Mouse (Mus musculus) kidney, embryonic 15.5 days (tissue): Measurements from ENCODE around the gene Fbxo36. TPM values are rescaled to one million over a fixed set of nuclear protein-coding genes. Genes with fewer than 3 reads are reported as not detected.

Experiments used
- ATAC-seq: fragments of 200-750 bp; cut with Nextera tagmentation; replicated peaks from 2 replicates; pipeline ENCODE4 v1.8.0; 2017; ENCODE audit warnings: moderate TSS enrichment; ENCODE audit not compliant: low FRiP score
- H3K27ac ChIP-seq: fragments of 300-500 bp; sonication (generic); 2 replicates; pipeline ENCODE4 v1.5.1; 2015; ENCODE audit warnings: mild to moderate bottlenecking, inconsistent platforms
- H3K27me3 ChIP-seq: fragments of 300-500 bp; sonication (generic); 2 replicates; pipeline ENCODE4 v1.6.1; 2015; ENCODE audit warnings: inconsistent platforms
- H3K36me3 ChIP-seq: fragments of 300-500 bp; sonication (generic); 2 replicates; pipeline ENCODE4 v1.6.1; 2015; ENCODE audit warnings: inconsistent platforms
- H3K4me1 ChIP-seq: fragments of 300-500 bp; sonication (generic); 2 replicates; pipeline ENCODE4 v1.6.1; 2015; ENCODE audit warnings: inconsistent platforms
- H3K4me2 ChIP-seq: fragments of 300-500 bp; sonication (generic); 2 replicates; pipeline ENCODE4 v1.6.1; 2015; ENCODE audit warnings: moderate library complexity, mild to moderate bottlenecking, inconsistent platforms
- H3K4me3 ChIP-seq: fragments of 300-500 bp; sonication (generic); replicated peaks from 2 replicates; pipeline ENCODE4 v1.5.1; 2015; ENCODE audit warnings: mild to moderate bottlenecking, inconsistent platforms
- H3K9ac ChIP-seq: fragments of 300-500 bp; sonication (generic); 2 replicates; pipeline ENCODE4 v1.6.1; 2015; ENCODE audit warnings: mild to moderate bottlenecking, inconsistent platforms
- H3K9me3 ChIP-seq: fragments of 300-500 bp; sonication (generic); replicated peaks from 2 replicates; pipeline ENCODE4 v1.6.1; 2016; ENCODE audit warnings: inconsistent platforms
- WGBS: fragments of 180-500 bp; shearing (Covaris S2); methylation state at CpG from one replicate; pipeline ENCODE4 v1.1.7; 2015; ENCODE audit warnings: mixed read lengths; 5-methylcytosine and 5-hydroxymethylcytosine counted together
- polyA plus RNA-seq: library from polyadenylated mRNA; unstranded; fragments of >200 nt; fragmentation: Nextera tagmentation; extraction: Ambion mirVana; gene quantifications from 2 replicates; pipeline ENCODE4 v1.2.1, GENCODE M21; 2015

Fbxo36 gene
- polyA plus RNA-seq, 1 experiment from 2014 or later: 11.1 TPM

GRCm38 (mm10) chr1:84879571-84880120 lies 40.0 kb downstream of the Fbxo36 start:
- no peaks in the 10 kb centered on the region for H3K4me1 ChIP-seq
- no peaks in the 10 kb centered on the region for H3K27me3 ChIP-seq
- ATAC-seq: no peak
- H3K9ac ChIP-seq: no peak overlapping the region
- 96% methylated on average over 8 of the region's 8 CpGs for whole genome bisulfite sequencing
- H3K4me2 ChIP-seq: no peak overlapping the region
- H3K9me3 ChIP-seq: no peaks in the 10 kb centered on the region
- no peak overlapping the region for H3K4me3 ChIP-seq
- no peaks in the 10 kb centered on the region for H3K36me3 ChIP-seq
- H3K27ac ChIP-seq: no peak overlapping the region

DNA sequence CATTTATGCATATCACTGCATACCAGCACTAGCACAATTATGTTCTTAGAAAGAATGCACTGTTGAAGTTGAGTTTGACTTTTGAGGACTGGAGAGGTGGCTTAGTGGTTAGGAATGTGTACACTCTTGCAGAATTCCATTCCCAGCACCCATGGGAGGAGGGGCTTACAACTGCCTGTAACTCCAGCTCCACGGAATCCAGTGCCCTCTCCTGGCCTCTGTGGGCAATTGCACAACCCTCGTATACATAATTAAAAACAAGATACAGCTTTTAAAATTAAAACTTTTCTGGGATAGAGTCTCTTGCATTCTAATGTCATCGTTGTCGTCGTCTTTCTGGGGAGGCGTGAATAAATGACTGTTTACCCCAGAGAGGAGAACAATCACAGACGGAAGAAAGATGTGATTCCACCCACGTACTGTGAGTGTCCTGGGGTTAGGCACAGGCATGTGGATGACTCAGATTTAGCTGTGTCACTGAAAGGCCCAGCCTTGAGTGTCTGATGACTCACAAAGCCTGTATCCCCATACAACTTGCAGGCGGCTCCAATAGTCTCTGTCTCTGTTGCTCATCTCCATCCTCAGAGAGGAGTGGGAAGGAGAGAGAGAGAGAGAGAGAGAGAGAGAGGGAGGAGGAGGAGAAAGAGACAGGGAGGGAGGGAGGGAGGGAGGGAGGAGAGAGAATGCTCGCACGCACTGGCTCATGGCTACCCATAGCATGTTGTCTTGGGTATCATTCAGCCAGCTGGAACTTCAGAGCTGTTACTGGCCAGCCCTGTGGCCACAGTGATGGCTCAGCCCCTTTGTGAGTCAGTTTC lies 41.8 kb downstream of the Fbxo36 start:
- Histone ChIP-seq H3K9ac (no peak overlapping the region), H3K4me3 (no peak overlapping the region), H3K9me3 (no peaks in the 10 kb centered on the region), H3K4me1 (no peaks in the 10 kb centered on the region), H3K36me3 (no peaks in the 10 kb centered on the region), H3K27ac (no peak overlapping the region), H3K27me3 (no peaks in the 10 kb centered on the region), H3K4me2 (no peak overlapping the region)
- 77% methylated on average over 11 of the region's 11 CpGs for WGBS
- no peak for ATAC-seq

- H3K27me3 ChIP-seq: no peaks in the 10 kb centered on the region
- H3K4me1 ChIP-seq: no peaks in the 10 kb centered on the region
- no peak overlapping the region for H3K9ac ChIP-seq
- no peak overlapping the region for H3K4me2 ChIP-seq
- ATAC-seq: 0 out of 2 replicates have a peak, but pooled peaks have one; percentile 33
- no peaks in the 10 kb centered on the region for H3K9me3 ChIP-seq
- no peak overlapping the region for H3K4me3 ChIP-seq
- no peaks in the 10 kb centered on the region for H3K36me3 ChIP-seq
- no peak overlapping the region for H3K27ac ChIP-seq
- WGBS: 61% methylated on average over 2 of the region's 2 CpGs
Measured at GRCm38 (mm10) chr1:84882066-84882532, 42.5 kb downstream of the Fbxo36 start.

DNA sequence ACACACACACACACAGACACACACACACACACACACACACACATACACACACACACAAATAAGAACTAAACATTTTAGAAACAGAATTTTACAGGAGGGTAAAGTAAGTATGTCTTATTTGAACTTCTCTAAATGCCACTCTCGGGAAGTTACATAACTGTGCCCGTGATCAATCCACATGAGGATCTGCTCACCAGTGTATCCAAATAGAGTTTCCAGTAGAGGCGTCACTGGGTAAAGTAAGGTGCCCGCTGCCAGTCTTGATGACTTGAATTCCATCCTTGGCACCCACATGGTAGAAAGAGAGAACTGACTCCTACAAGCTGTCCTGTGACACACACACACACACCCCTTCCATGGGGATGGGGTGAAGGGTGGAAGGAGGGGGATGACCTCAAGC lies 43.3 kb downstream of the Fbxo36 start:
- Histone ChIP-seq H3K4me2 (no peak overlapping the region), H3K27me3 (no peaks in the 10 kb centered on the region), H3K36me3 (no peaks in the 10 kb centered on the region), H3K9ac (no peak overlapping the region), H3K4me3 (no peak overlapping the region), H3K4me1 (no peaks in the 10 kb centered on the region), H3K9me3 (no peaks in the 10 kb centered on the region), H3K27ac (no peak overlapping the region)
- ATAC-seq: no peak
- WGBS: 95% methylated on average over 4 of the region's 4 CpGs

DNA sequence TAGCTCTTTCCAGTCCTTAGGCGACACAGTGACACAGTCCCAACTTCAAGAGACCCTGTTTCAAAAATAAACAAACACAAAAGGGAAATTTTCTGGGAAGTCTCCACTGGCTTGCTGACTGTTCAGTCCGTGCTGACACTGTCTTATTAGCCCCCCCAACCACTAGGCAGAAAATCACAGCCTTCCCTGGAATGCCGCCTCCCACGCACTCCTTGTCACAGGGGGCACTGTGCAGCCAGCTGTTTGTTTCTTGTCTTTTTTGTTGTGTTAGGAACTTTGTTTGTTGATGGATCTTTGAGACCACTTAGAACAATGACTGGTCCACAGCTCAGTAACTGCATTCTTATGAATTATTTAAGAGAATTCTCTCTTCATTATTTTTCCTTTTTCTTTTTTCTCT lies 44.2 kb downstream of the Fbxo36 start:
- H3K9me3 ChIP-seq: no peaks in the 10 kb centered on the region
- H3K9ac ChIP-seq: no peak overlapping the region
- no peaks in the 10 kb centered on the region for H3K36me3 ChIP-seq
- no peaks in the 10 kb centered on the region for H3K27me3 ChIP-seq
- H3K4me1 ChIP-seq: no peaks in the 10 kb centered on the region
- H3K27ac ChIP-seq: no peak overlapping the region
- WGBS: 59% methylated on average over 4 of the region's 4 CpGs
- no peak for ATAC-seq
- no peak overlapping the region for H3K4me2 ChIP-seq
- H3K4me3 ChIP-seq: no peak overlapping the region

DNA sequence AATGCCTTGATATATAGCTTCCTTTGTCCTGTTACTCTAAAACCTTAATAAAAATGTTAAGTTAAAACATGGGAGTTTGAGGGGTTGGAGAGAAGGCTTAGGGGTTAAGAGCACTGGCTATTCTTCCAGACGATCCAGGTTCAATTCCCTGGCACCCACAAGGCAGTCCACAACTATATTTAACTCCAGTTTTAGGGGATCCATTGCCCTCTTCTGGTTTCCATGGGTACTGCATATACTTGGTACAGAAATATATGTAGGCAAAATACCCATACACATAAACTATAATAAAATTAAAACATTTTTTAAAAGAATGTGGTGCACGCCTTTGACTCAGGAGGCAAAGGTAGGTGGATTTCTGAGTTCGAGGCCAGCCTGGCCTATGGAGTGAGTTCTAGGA lies 45.5 kb downstream of the Fbxo36 start:
- Histone ChIP-seq H3K27me3 (no peaks in the 10 kb centered on the region), H3K4me2 (no peak overlapping the region), H3K9me3 (no peaks in the 10 kb centered on the region), H3K4me3 (no peak overlapping the region), H3K36me3 (no peaks in the 10 kb centered on the region), H3K9ac (no peak overlapping the region), H3K27ac (no peak overlapping the region), H3K4me1 (no peaks in the 10 kb centered on the region)
- 90% methylated on average over 3 of the region's 3 CpGs for WGBS
- no peak for ATAC-seq

GRCm38 (mm10) chr1:84885921-84886320 lies 46.3 kb downstream of the Fbxo36 start:
- Histone ChIP-seq H3K4me1 (no peaks in the 10 kb centered on the region), H3K4me3 (no peak overlapping the region), H3K27me3 (no peaks in the 10 kb centered on the region), H3K9ac (no peak overlapping the region), H3K27ac (no peak overlapping the region), H3K9me3 (no peaks in the 10 kb centered on the region), H3K4me2 (no peak overlapping the region), H3K36me3 (no peaks in the 10 kb centered on the region)
- 88% methylated on average over 6 of the region's 6 CpGs for WGBS
- ATAC-seq: no peak

- no peak for ATAC-seq
- H3K9ac ChIP-seq: no peak overlapping the region
- H3K27me3 ChIP-seq: no peaks in the 10 kb centered on the region
- H3K4me2 ChIP-seq: 0 out of 2 replicates have a peak overlapping the region, but pooled peaks have one; percentile 14
- H3K4me1 ChIP-seq: no peaks in the 10 kb centered on the region
- no peaks in the 10 kb centered on the region for H3K36me3 ChIP-seq
- no peaks in the 10 kb centered on the region for H3K9me3 ChIP-seq
- WGBS: 58% methylated on average over 8 of the region's 8 CpGs
- no peak overlapping the region for H3K4me3 ChIP-seq
- H3K27ac ChIP-seq: no peak overlapping the region
Measured at GRCm38 (mm10) chr1:84889330-84890004, 49.8 kb downstream of the Fbxo36 start.

DNA sequence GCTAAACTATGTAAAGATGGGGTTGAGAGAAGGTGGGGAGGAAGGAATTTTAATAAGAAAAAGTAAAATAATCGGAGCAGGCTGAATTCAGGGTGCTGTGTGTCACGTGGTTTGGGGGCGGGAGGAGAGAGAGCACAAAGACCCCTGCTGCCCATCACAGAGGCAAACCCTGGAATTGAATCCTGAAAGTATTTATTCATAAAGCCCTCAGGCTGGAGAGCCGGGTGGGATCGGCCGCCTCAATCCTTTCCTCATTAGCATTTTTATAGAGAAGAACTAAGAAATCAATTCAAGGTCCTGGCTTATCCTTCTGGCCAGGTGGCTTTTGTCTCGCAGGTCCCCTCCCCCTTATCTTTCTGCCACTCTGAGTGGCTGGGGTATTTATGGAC lies 50.4 kb downstream of the Fbxo36 start:
- H3K27me3 ChIP-seq: no peaks in the 10 kb centered on the region
- no peak for ATAC-seq
- H3K4me3 ChIP-seq: no peak overlapping the region
- H3K27ac ChIP-seq: no peak overlapping the region
- H3K9me3 ChIP-seq: no peaks in the 10 kb centered on the region
- no peaks in the 10 kb centered on the region for H3K4me1 ChIP-seq
- no peak overlapping the region for H3K9ac ChIP-seq
- whole genome bisulfite sequencing: 35% methylated on average over 7 of the region's 7 CpGs
- 0 out of 2 replicates have a peak overlapping the region, but pooled peaks have one; percentile 14 for H3K4me2 ChIP-seq
- no peaks in the 10 kb centered on the region for H3K36me3 ChIP-seq

- Histone ChIP-seq H3K4me3 (no peak overlapping the region), H3K36me3 (no peaks in the 10 kb centered on the region), H3K4me2 (no peak overlapping the region), H3K9ac (no peak overlapping the region), H3K4me1 (no peaks in the 10 kb centered on the region), H3K27ac (no peak overlapping the region), H3K27me3 (no peaks in the 10 kb centered on the region), H3K9me3 (no peaks in the 10 kb centered on the region)
- 80% methylated on average over 7 of the region's 7 CpGs for WGBS
- no peak for ATAC-seq
Measured at GRCm38 (mm10) chr1:84890503-84890902, 50.9 kb downstream of the Fbxo36 start.

DNA sequence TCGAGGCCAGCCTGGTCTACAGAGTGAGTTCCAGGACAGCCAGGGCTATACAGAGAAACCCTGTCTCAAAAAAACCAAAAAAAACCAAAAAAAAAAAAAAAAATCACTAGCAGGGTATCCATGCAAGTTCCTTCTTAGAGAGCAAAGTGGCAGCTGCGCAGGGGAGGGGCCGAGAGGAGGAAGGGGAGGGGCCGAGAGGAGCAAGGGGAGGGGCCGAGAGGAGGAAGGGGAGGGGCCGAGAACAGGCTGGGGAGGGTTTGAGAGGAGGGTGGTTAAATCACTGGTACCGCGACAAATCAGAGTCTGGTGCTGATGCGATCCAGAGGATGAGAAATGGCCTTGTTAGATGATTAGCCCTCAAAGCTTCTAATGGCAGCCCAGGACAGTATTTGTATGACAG lies 52.1 kb downstream of the Fbxo36 start:
- H3K27ac ChIP-seq: no peak overlapping the region
- 89% methylated on average over 9 of the region's 9 CpGs for WGBS
- no peak overlapping the region for H3K4me3 ChIP-seq

GRCm38 (mm10) chr1:84897364-84897763 lies 57.7 kb downstream of the Fbxo36 start:
- H3K4me2 ChIP-seq: no peak overlapping the region
- ATAC-seq: no peak
- WGBS: 88% methylated on average over 6 of the region's 6 CpGs

More for the DNA sequence above, 52.1 kb downstream of the Fbxo36 start:
- H3K36me3 ChIP-seq: no peaks in the 10 kb centered on the region
- no peaks in the 10 kb centered on the region for H3K27me3 ChIP-seq
- ATAC-seq: no peak
- no peaks in the 10 kb centered on the region for H3K9me3 ChIP-seq
- no peak overlapping the region for H3K9ac ChIP-seq
- no peak overlapping the region for H3K4me2 ChIP-seq
- no peaks in the 10 kb centered on the region for H3K4me1 ChIP-seq

More at GRCm38 (mm10) chr1:84897364-84897763, 57.7 kb downstream of the Fbxo36 start:
- Histone ChIP-seq H3K4me1 (no peaks in the 10 kb centered on the region), H3K4me3 (no peak overlapping the region), H3K9me3 (no peaks in the 10 kb centered on the region), H3K9ac (no peak overlapping the region), H3K27ac (no peak overlapping the region), H3K27me3 (no peaks in the 10 kb centered on the region), H3K36me3 (no peaks in the 10 kb centered on the region)
